Mouse (Mus musculus) ES-E14 (cell line): Measurements from ENCODE around the gene Neu2. TPM values are rescaled to one million over a fixed set of nuclear protein-coding genes. Genes with fewer than 3 reads are reported as not detected.

Experiments used
- DNase-seq: peaks from one replicate; pipeline ENCODE4 v3.0.0-alpha.2; 2013; ENCODE audit warnings: low read depth, low spot score
- H3K27ac ChIP-seq: 2 replicates; pipeline ENCODE4 v1.5.1; 2012; ENCODE audit warnings: low read depth, mild to moderate bottlenecking, low read length, moderate library complexity, mixed read lengths; ENCODE audit not compliant: poor library complexity, insufficient read depth, severe bottlenecking
- H3K36me3 ChIP-seq: 2 replicates; pipeline ENCODE4 v1.6.1; 2012; ENCODE audit warnings: mild to moderate bottlenecking, low read length, moderate library complexity, mixed read lengths; ENCODE audit not compliant: control insufficient read depth, poor library complexity, insufficient read depth, severe bottlenecking
- H3K4me1 ChIP-seq, 2 experiments: fragments of 150-350 bp in 1 of 2; sonication (generic) in 1 of 2; 2 replicates each; pipeline ENCODE4 v1.6.1; 2012; ENCODE audit warnings: low read length in 2 of 2, mild to moderate bottlenecking in 1 of 2, mixed read lengths in 1 of 2; ENCODE audit not compliant: control insufficient read depth in 2 of 2, insufficient read depth in 2 of 2, poor library complexity in 1 of 2
- H3K4me3 ChIP-seq, 2 experiments: fragments of 150-350 bp in 1 of 2; sonication (generic) in 1 of 2; 2 replicates each; pipeline ENCODE4 v1.5.1; 2012; ENCODE audit warnings: low read length in 2 of 2, low read depth in 1 of 2, mild to moderate bottlenecking in 1 of 2, mixed read lengths in 1 of 2; ENCODE audit not compliant: insufficient read depth in 1 of 2, poor library complexity in 1 of 2, severe bottlenecking in 1 of 2
- H3K9ac ChIP-seq: 2 replicates; pipeline ENCODE4 v1.6.1; 2012; ENCODE audit warnings: low read depth, mild to moderate bottlenecking, low read length, mixed read lengths; ENCODE audit not compliant: poor library complexity, insufficient read depth, severe bottlenecking
- H3K9me3 ChIP-seq: fragments of 150-350 bp; sonication (generic); 2 replicates; pipeline ENCODE4 v1.6.1; 2012; ENCODE audit warnings: low read depth, mild to moderate bottlenecking, low read length; ENCODE audit not compliant: control insufficient read depth, insufficient read depth
- CHD2 ChIP-seq: IDR thresholded peaks from 2 replicates; pipeline ENCODE4 v1.6.1; 2014; ENCODE audit warnings: mild to moderate bottlenecking, low read depth, low read length, inconsistent platforms
- HCFC1 ChIP-seq: IDR thresholded peaks from 2 replicates; pipeline ENCODE4 v1.6.1; 2012; ENCODE audit warnings: low read length, inconsistent platforms, borderline replicate concordance; ENCODE audit not compliant: insufficient read depth
- MAFK ChIP-seq: IDR thresholded peaks from 2 replicates; pipeline ENCODE4 v1.6.1; 2014; ENCODE audit warnings: mild to moderate bottlenecking, low read depth, low read length, inconsistent platforms; ENCODE audit not compliant: insufficient read depth
- ZC3H11A ChIP-seq: IDR thresholded peaks from 2 replicates; pipeline ENCODE4 v1.6.1; 2012; ENCODE audit warnings: low read depth, mild to moderate bottlenecking, inconsistent platforms, low read length, borderline replicate concordance
- ZNF384 ChIP-seq: IDR thresholded peaks from 2 replicates; pipeline ENCODE4 v1.6.1; 2012; ENCODE audit warnings: low read depth, low read length, inconsistent platforms
- in situ Hi-C, 2 experiments: fragments of 600-800 bp; cut with MboI; formaldehyde crosslinking; loops; one replicate each; pipeline ENCODE4 v1.15.1; 2025; ENCODE audit warnings: low sequenced_read_pairs in 2 of 2, inconsistent platforms in 1 of 2; ENCODE audit not compliant: unreplicated experiment in 2 of 2
- total RNA-seq: library from RNA; depleted of rRNA; stranded (reverse); fragments of 300-350 nt; gene quantifications from 2 replicates; pipeline ENCODE4 v1.2.3, GENCODE M21; 2012

The Neu2 gene
- total RNA-seq, 1 experiment = not detected

DNA sequence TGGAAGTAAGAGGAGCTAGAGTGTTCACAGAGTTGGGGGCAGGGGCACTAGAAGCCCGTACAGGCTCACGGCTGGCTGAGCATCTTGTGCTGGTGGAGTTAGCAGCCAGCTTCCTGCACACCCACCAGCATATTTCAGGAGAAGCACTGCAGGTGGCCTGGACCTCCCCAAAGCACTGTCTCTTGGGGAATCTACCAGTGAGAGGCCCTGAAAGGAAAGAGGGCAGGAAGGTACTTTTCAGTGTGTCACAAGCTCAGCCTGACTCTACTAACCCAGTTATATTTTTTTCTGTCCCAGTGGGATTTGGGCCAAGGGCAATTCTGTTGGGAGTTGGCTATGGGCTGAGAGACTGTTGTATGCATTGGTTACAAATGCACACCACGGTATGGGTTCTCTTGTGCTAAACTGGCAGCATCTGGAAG lies 112.2 kb downstream of the Neu2 start:
- no peak for TF ChIP-seq ZNF384
- no peak for DNase-seq
- Histone ChIP-seq H3K4me3 (no peak overlapping the region), H3K4me1 (no peaks in the 10 kb centered on the region), H3K9ac (no peak overlapping the region), H3K27ac (no peak overlapping the region), H3K36me3 (no peaks in the 10 kb centered on the region), H3K9me3 (no peaks in the 10 kb centered on the region)
- in situ Hi-C loops = no loop called here

DNA sequence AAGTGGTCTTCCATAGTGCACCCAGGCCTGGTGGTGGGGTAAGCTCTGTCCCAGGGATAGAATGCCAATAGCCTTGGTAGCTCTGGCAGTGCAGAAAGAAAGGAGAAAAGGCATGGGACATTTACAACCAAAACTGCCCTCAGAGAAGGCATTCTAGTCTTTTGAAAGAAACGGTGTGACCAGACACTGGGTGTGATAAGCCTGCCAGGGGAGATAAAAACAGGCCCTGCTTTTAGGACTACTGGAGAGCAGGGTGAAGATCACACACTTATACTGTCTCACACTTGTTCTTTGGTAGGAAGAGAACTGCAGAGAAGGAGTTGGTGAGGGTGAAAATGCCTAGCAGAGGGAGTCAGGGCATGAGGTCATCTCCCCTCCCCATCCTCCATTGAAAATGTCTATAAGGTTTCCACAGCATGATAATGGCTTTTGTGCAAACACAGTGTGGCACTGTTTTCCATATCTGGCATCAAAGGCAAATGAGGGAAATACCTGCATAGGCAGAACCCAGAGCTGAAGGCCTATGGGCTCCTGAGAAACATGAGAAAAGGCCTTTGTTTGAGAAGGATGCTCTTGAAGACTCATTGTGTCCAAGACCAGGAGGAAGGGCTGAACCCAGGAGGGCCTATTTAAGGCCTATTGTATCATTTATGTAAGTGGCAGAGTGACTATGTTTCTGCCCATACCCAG lies 114.4 kb downstream of the Neu2 start:
- no peak for DNase-seq
- in situ Hi-C loops = no loop called here
- no peak for TF ChIP-seq HCFC1
- TF ChIP-seq CHD2 = no peak
- TF ChIP-seq ZNF384 = no peak
- no peak for TF ChIP-seq ZC3H11A
- no peak for TF ChIP-seq MAFK
- Histone ChIP-seq H3K4me1 (no peaks in the 10 kb centered on the region), H3K36me3 (no peaks in the 10 kb centered on the region), H3K4me3 (no peak overlapping the region), H3K9ac (no peak overlapping the region), H3K27ac (no peak overlapping the region), H3K9me3 (no peaks in the 10 kb centered on the region)

DNA sequence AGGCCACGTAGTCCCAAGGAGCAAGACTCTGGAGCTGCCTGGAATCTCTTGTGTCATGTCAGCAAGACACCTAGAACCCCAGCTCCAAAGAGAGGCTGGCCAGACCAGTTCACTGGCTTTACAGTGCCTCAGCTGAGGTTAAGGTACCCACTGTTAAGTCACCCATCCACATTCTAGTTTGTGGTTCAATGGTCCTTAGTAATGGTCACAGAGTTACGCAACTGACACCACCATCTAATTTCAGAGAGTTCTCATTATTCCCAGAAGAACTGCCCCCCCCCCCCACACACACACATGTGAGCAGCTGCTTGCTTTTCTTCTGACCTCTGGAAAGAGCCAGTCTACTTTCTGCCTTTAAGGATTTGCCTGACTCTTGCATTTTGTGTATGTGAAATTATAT lies 115.1 kb downstream of the Neu2 start:
- H3K9me3 ChIP-seq = no peaks in the 10 kb centered on the region
- TF ChIP-seq MAFK (no peak), HCFC1 (no peak), ZNF384 (no peak), CHD2 (no peak), ZC3H11A (no peak)
- no peak overlapping the region for H3K27ac ChIP-seq
- no peak overlapping the region for H3K9ac ChIP-seq
- no peaks in the 10 kb centered on the region for H3K36me3 ChIP-seq
- no peak overlapping the region for H3K4me3 ChIP-seq
- no peaks in the 10 kb centered on the region for H3K4me1 ChIP-seq
- in situ Hi-C loops = no loop called here
- DNase-seq = no peak

DNA sequence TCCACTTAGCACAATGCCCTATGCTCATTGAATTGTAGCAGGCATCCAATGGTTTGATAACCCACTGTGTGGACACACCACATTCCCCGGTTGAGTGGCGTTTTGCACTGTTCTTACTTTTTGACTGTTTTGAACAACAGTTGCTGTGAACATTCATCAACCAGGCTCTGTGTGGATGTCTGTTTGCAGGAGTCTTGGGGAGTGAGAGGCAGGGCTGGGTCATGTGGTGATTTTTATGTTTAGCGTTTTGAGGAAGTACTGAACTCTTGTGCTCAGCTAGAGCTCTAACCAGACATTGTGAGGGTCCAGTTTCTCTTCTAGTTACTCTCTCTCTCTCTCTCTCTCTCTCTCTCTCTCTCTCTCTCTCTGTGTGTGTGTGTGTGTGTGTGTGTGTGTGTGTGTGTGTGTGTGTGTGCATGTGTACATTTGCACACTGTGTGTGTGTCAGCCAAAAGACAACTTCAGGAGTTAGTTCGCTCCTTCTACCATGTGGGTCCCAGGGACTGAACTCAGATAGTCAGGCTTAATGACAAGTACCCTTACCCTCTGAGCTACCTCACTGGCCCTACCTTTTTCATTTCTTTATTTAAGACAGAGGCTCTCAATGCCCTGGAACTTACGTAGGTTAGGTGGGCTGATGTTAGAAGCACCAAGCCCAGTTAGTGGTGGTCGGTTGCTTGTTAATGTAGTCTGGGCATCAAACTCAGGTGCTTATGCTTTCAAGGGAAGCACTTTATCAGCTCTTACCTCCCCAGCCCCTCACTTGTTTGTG lies 115.8 kb downstream of the Neu2 start:
- Histone ChIP-seq H3K36me3 (no peaks in the 10 kb centered on the region), H3K4me3 (no peak overlapping the region), H3K27ac (no peak overlapping the region), H3K9me3 (no peaks in the 10 kb centered on the region), H3K4me1 (no peaks in the 10 kb centered on the region), H3K9ac (no peak overlapping the region)
- in situ Hi-C loops = no loop called here
- no peak for DNase-seq
- TF ChIP-seq HCFC1 = no peak
- no peak for TF ChIP-seq CHD2
- TF ChIP-seq ZNF384 = no peak
- no peak for TF ChIP-seq ZC3H11A
- no peak for TF ChIP-seq MAFK
